Mouse (Mus musculus) E14TG2a.4 (cell line): Measurements from ENCODE around the gene Zfp324.

Experiments
- CTCF ChIP-seq: conservative IDR thresholded peaks from 2 replicates; pipeline ENCODE4 v1.5.1; 2014; ENCODE audit warnings: low read length
- NANOG ChIP-seq: IDR thresholded peaks from 2 replicates; pipeline ENCODE4 v1.6.1; 2014; ENCODE audit warnings: borderline replicate concordance, low read length, mixed read lengths

- TF ChIP-seq CTCF: no peak
- no peak for TF ChIP-seq NANOG
These were observed 49.6 kb downstream of the Zfp324 start for GRCm38 (mm10) chr7:13015217-13015616.
